Mouse (Mus musculus) CH12.LX (cell line): ENCODE measurements around the gene Fam234b. TPM values are rescaled to one million over a fixed set of nuclear protein-coding genes. Genes with fewer than 3 reads are reported as not detected.

Source experiments
- DNase-seq: peaks from one replicate; pipeline ENCODE4 v3.0.0-alpha.2; 2013; ENCODE audit errors: extremely low read depth
- H3K27ac ChIP-seq: 2 replicates; pipeline ENCODE4 v1.5.1; 2012; ENCODE audit warnings: low read depth, mild to moderate bottlenecking, control low read depth, moderate library complexity; ENCODE audit not compliant: insufficient read depth
- H3K27me3 ChIP-seq: replicated peaks from 2 replicates; pipeline ENCODE3; 2012; ENCODE audit warnings: inconsistent platforms
- H3K36me3 ChIP-seq, 2 experiments: replicated peaks in 1 of 2; 2 replicates each; pipeline versions ENCODE3 to v1.6.1; 2012; ENCODE audit warnings: inconsistent platforms in 1 of 2, low read length in 1 of 2, mild to moderate bottlenecking in 1 of 2, mixed read lengths in 1 of 2, moderate library complexity in 1 of 2; ENCODE audit not compliant: control insufficient read depth in 1 of 2, insufficient read depth in 1 of 2
- H3K4me1 ChIP-seq, 2 experiments: 2 replicates each; pipeline ENCODE4 v1.6.1; 2012; ENCODE audit warnings: inconsistent platforms in 1 of 2, moderate library complexity in 1 of 2; ENCODE audit not compliant: insufficient read depth in 2 of 2, control insufficient read depth in 1 of 2
- H3K4me2 ChIP-seq: 2 replicates; pipeline ENCODE4 v1.6.1; 2012; ENCODE audit warnings: low read depth, mild to moderate bottlenecking, control low read depth; ENCODE audit not compliant: poor library complexity, insufficient read depth, severe bottlenecking
- H3K4me3 ChIP-seq, 3 experiments: fragments of 150-350 bp in 1 of 3; sonication (generic) in 1 of 3; replicated peaks in 1 of 3; 2 replicates each; pipeline versions ENCODE3 to v1.5.1; 2011 to 2012; ENCODE audit warnings: low read depth in 2 of 3, low read length in 2 of 3, mild to moderate bottlenecking in 2 of 3, moderate library complexity in 2 of 3, control low read depth in 1 of 3, improper control_type of control experiment in 1 of 3, inconsistent platforms in 1 of 3, mixed read lengths in 1 of 3; ENCODE audit not compliant: poor library complexity in 1 of 3
- H3K79me2 ChIP-seq: replicated peaks from 2 replicates; pipeline ENCODE4 v1.6.1; 2012; ENCODE audit warnings: mild to moderate bottlenecking, moderate library complexity; ENCODE audit not compliant: control insufficient read depth, poor library complexity, insufficient read depth, severe bottlenecking; ENCODE audit errors: extremely low read depth
- H3K9ac ChIP-seq: 2 replicates; pipeline ENCODE4 v1.6.1; 2012; ENCODE audit warnings: low read depth, mild to moderate bottlenecking, control low read depth, moderate library complexity; ENCODE audit not compliant: insufficient read depth
- H3K9me3 ChIP-seq: replicated peaks from 2 replicates; pipeline ENCODE3; 2012; ENCODE audit warnings: low read length, inconsistent platforms, mixed read lengths
- E2F4 ChIP-seq: IDR thresholded peaks from 2 replicates; pipeline ENCODE4 v1.6.1; 2011; ENCODE audit warnings: low read depth, low read length, improper control_type of control experiment; ENCODE audit not compliant: insufficient replicate concordance
- ELF1 ChIP-seq: IDR thresholded peaks from 2 replicates; pipeline ENCODE4 v1.6.1; 2014; ENCODE audit warnings: low read depth, mild to moderate bottlenecking, inconsistent platforms, low read length, improper control_type of control experiment
- EP300 ChIP-seq: IDR thresholded peaks from 2 replicates; pipeline ENCODE4 v1.6.1; 2011; ENCODE audit warnings: low read length, improper control_type of control experiment
- ETS1 ChIP-seq: conservative IDR thresholded peaks from 2 replicates; pipeline ENCODE4 v1.6.1; 2012; ENCODE audit warnings: low read depth, mild to moderate bottlenecking, inconsistent platforms, low read length, improper control_type of control experiment, moderate library complexity
- IRF4 ChIP-seq: IDR thresholded peaks from 2 replicates; pipeline ENCODE4 v1.6.1; 2014; ENCODE audit warnings: low read depth, mild to moderate bottlenecking, inconsistent platforms, low read length, improper control_type of control experiment
- MAFK ChIP-seq: IDR thresholded peaks from 2 replicates; pipeline ENCODE4 v1.6.1; 2011; ENCODE audit warnings: low read length, improper control_type of control experiment; ENCODE audit not compliant: insufficient replicate concordance
- MEF2A ChIP-seq: IDR thresholded peaks from 2 replicates; pipeline ENCODE4 v1.6.1; 2014; ENCODE audit warnings: low read depth, mild to moderate bottlenecking, inconsistent platforms, low read length, improper control_type of control experiment, borderline replicate concordance
- MXI1 ChIP-seq: IDR thresholded peaks from 2 replicates; pipeline ENCODE4 v1.6.1; 2011; ENCODE audit warnings: mild to moderate bottlenecking, low read depth, low read length, improper control_type of control experiment
- MYC ChIP-seq: IDR thresholded peaks from 2 replicates; pipeline ENCODE4 v1.6.1; 2011; ENCODE audit warnings: low read depth, mild to moderate bottlenecking, improper control_type of control experiment, low read length
- NRF1 ChIP-seq: IDR thresholded peaks from 2 replicates; pipeline ENCODE4 v1.6.1; 2014; ENCODE audit warnings: low read depth, mild to moderate bottlenecking, inconsistent platforms, low read length, improper control_type of control experiment, moderate library complexity
- PAX5 ChIP-seq: IDR thresholded peaks from 2 replicates; pipeline ENCODE4 v1.6.1; 2012; ENCODE audit warnings: low read length, inconsistent platforms, mixed read lengths
- RAD21 ChIP-seq: IDR thresholded peaks from 2 replicates; pipeline ENCODE4 v1.6.1; 2011; ENCODE audit warnings: low read depth, mild to moderate bottlenecking, low read length, improper control_type of control experiment, moderate library complexity
- RCOR1 ChIP-seq: conservative IDR thresholded peaks from 2 replicates; pipeline ENCODE4 v1.6.1; 2012; ENCODE audit warnings: low read depth, mild to moderate bottlenecking, inconsistent platforms, low read length, improper control_type of control experiment
- SMC3 ChIP-seq: IDR thresholded peaks from 2 replicates; pipeline ENCODE4 v1.6.1; 2011; ENCODE audit warnings: low read depth, low read length, improper control_type of control experiment
- TBP ChIP-seq: conservative IDR thresholded peaks from 2 replicates; pipeline ENCODE4 v1.6.1; 2011; ENCODE audit warnings: low read depth, low read length, improper control_type of control experiment
- TCF12 ChIP-seq: IDR thresholded peaks from 2 replicates; pipeline ENCODE4 v1.6.1; 2014; ENCODE audit warnings: low read depth, mild to moderate bottlenecking, inconsistent platforms, low read length, improper control_type of control experiment
- ZKSCAN1 ChIP-seq: IDR thresholded peaks from 2 replicates; pipeline ENCODE4 v1.6.1; 2012; ENCODE audit warnings: low read depth, inconsistent platforms, low read length, improper control_type of control experiment, borderline replicate concordance
- dilution Hi-C: fragments of 300-500 bp; cut with MboI; formaldehyde crosslinking; loops from 2 replicates; pipeline ENCODE4 v1.14.3; 2020; ENCODE audit warnings: low sequenced_read_pairs; ENCODE audit not compliant: extremely low pct_unique_long_range_greater_than_20kb, extremely low pct_ligation_motif_present
- in situ Hi-C: fragments of 300-500 bp; cut with MboI; formaldehyde crosslinking; loops from 3 replicates; pipeline ENCODE4 v1.14.3; 2019; ENCODE audit warnings: low sequenced_read_pairs, low pct_ligation_motif_present, low pct_unique_long_range_greater_than_20kb, mixed read lengths
- polyA plus RNA-seq: library from polyadenylated mRNA; unstranded; fragments of >175 nt; gene quantifications from 2 replicates; pipeline ENCODE4 v1.2.1, GENCODE M21; 2012; ENCODE audit warnings: low read depth; ENCODE audit not compliant: insufficient read length
- total RNA-seq, 2 experiments: library from RNA; depleted of rRNA; stranded (reverse); fragments of 300-350 nt in 1 of 2; fragments of >200 nt in 1 of 2; gene quantifications; 2 replicates each; pipeline ENCODE4 v1.2.3; 2012 to 2014

Fam234b gene
- total and polyA plus RNA-seq, 3 experiments = 0.04 to 0.76 (median 0.20) TPM

DNA sequence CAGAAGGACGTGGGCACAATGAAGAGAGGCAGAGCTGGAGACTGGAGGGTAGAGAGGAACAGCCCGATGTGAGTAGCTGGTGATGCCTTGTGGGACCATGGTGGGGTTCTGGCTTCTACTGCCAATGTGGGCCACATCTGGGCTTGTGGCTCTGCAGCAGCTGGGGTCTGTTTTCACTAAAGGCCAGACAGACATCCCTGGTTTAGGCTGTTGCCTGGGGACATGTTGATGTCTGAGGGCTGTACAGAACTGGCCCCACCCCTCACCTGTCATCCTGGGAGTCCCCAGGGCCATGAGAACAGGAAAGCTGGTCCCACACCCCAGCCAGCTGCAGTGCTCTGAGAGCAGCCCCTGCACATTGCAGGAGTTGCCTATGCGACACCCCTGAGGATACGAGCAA is 48.6 kb upstream of the Fam234b start:
- no peak for DNase-seq
- H3K27ac ChIP-seq = no peak overlapping the region

DNA sequence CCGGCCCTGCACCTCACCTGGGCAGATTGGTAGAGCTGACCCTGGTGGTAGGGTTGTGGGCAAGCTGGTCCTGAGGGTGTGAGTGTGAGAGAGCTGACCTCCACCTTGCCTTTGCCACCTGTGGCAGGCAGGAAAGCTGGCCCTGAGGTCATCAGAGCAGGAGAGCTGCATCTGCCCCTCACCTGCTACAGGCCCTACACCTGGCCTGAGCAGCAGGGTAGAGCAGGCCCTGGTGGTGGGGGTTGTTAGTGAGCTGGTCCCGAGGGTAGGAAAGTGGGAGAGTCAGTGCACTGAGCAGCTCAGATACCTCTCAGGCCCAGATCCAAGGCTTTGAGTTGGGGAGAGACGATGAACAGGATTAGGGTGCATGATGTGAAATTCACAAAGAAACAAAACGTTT is 48.1 kb upstream of the Fam234b start:
- TF ChIP-seq ETS1 = no peak
- no peak for TF ChIP-seq ELF1
- TF ChIP-seq ZKSCAN1 = no peak
- TF ChIP-seq IRF4 = no peak
- TF ChIP-seq E2F4 = no peak
- no peak for TF ChIP-seq SMC3
- no peak for TF ChIP-seq TBP
- TF ChIP-seq MYC = no peak
- no peak for TF ChIP-seq PAX5
- no peak for TF ChIP-seq RAD21
- TF ChIP-seq, all 38 proteins: peak for 0
- Histone ChIP-seq H3K4me2 (no peak overlapping the region), H3K4me3 (no peak overlapping the region), H3K9me3 (peaks cover 3% of the 10 kb centered on the region), H3K9ac (no peak overlapping the region), H3K27me3 (no peaks in the 10 kb centered on the region), H3K36me3 (no peaks in the 10 kb centered on the region), H3K79me2 (no peaks in the 10 kb centered on the region), H3K4me1 (peaks cover 0 to 16% of the 10 kb centered on the region in 2 experiments; a peak in 2 of 4 replicates), H3K27ac (no peak overlapping the region)
- DNase-seq = no peak
- dilution Hi-C loops (no loop called here), in situ Hi-C loops (loop anchor here (10.0 kb wide), 3 partner anchors 65 to 225 kb away; no protein-coding TSS in a partner anchor)

More for the DNA sequence above, 48.6 kb upstream of the Fam234b start:
- no peak overlapping the region for H3K4me3 ChIP-seq
- peaks cover 3% of the 10 kb centered on the region for H3K9me3 ChIP-seq
- no peak overlapping the region for H3K9ac ChIP-seq
- H3K36me3 ChIP-seq = no peaks in the 10 kb centered on the region
- no peaks in the 10 kb centered on the region for H3K79me2 ChIP-seq
- TF ChIP-seq RCOR1 (no peak), RAD21 (no peak), TCF12 (no peak), MXI1 (no peak), MAFK (no peak), NRF1 (no peak), EP300 (no peak), MEF2A (no peak), TBP (no peak)
- dilution Hi-C loops (no loop called here), in situ Hi-C loops (loop anchor here (10.0 kb wide), 1 partner anchor 64 kb away; no protein-coding TSS in a partner anchor)
- H3K27me3 ChIP-seq = no peaks in the 10 kb centered on the region
- H3K4me1 ChIP-seq = peaks cover 0 to 16% of the 10 kb centered on the region in 2 experiments; a peak in 2 of 4 replicates
- H3K4me2 ChIP-seq = no peak overlapping the region
